Mouse (Mus musculus): Measurements from ENCODE around the gene Aspdh.

The Aspdh gene

GRCm38 (mm10) chr7:44500046-44500445, 34.9 kb downstream of the Aspdh start:
- no peak for DNase-seq (ENCODE audit: low spot score)

GRCm38 (mm10) chr7:44501563-44502115, 36.4 kb downstream of the Aspdh start:
- peak; percentile 64 for DNase-seq (ENCODE audit: low spot score)

GRCm38 (mm10) chr7:44507491-44507890, 42.3 kb downstream of the Aspdh start:
- DNase-seq (ENCODE audit: low spot score), result no peak
